Mouse (Mus musculus) v-Abl transformed pro-B cells (cell line): Measurements from ENCODE around the gene Morf4l2.
"Not testable (repeated sequence)": the region's sequence is repeated elsewhere in the genome, so short reads cannot be mapped to it uniquely, and the experiment has no call there.

Source experiments
- in situ Hi-C, 2 experiments: fragments of 400-800 bp; cut with MboI; formaldehyde crosslinking; loops; one replicate each; pipeline ENCODE4 v1.15.1; 2025; ENCODE audit not compliant: unreplicated experiment in 2 of 2

Morf4l2 gene

GRCm38 (mm10) chrX:136743459-136743858, at the start of gene Morf4l2:
Morf4l2 (minus strand) TSS chrX:136743690.
- in situ Hi-C loops = loop anchor here in 1 of 2 experiments (10.0 to 25.0 kb wide), 3 partner anchors 81 to 401 kb away; partner anchors contain the start of gene Plp1

GRCm38 (mm10) chrX:136789446-136789845, 46.0 kb upstream of the Morf4l2 start:
- in situ Hi-C loops = no loop called here

- in situ Hi-C loops = no loop called here
Measured at GRCm38 (mm10) chrX:136780041-136780440, 36.6 kb upstream of the Morf4l2 start, which contains the start of gene Glra4. Glra4 (minus strand) TSS chrX:136780141.

- in situ Hi-C loops = no loop called here
Measured at GRCm38 (mm10) chrX:136779262-136779661, 35.8 kb upstream of the Morf4l2 start.

GRCm38 (mm10) chrX:136778046-136778445, 34.6 kb upstream of the Morf4l2 start:
- in situ Hi-C loops = no loop called here

- in situ Hi-C loops = no loop called here
Measured at GRCm38 (mm10) chrX:136773035-136773434, 29.5 kb upstream of the Morf4l2 start.

- in situ Hi-C loops = no loop called here
Measured at GRCm38 (mm10) chrX:136761103-136762074, 17.9 kb upstream of the Morf4l2 start.

GRCm38 (mm10) chrX:136755464-136755863, 12.0 kb upstream of the Morf4l2 start:
- in situ Hi-C loops = no loop called here

- in situ Hi-C loops = loop anchor here (5.0 to 25.0 kb wide), 5 partner anchors 75 to 398 kb away; partner anchors contain the start of gene Plp1 (in 1 of the 2)
Measured at GRCm38 (mm10) chrX:136749329-136749728, 5.8 kb upstream of the Morf4l2 start.

- in situ Hi-C loops = loop anchor here (5.0 to 25.0 kb wide), 5 partner anchors 80 to 403 kb away; partner anchors contain the start of gene Plp1 (in 1 of the 2)
Measured at GRCm38 (mm10) chrX:136744663-136745062, 1.2 kb upstream of the Morf4l2 start.

GRCm38 (mm10) chrX:136742661-136743103, 808 bp downstream of the Morf4l2 start:
- in situ Hi-C loops = loop anchor here in 1 of 2 experiments (10.0 to 25.0 kb wide), 3 partner anchors 82 to 402 kb away; partner anchors contain the start of gene Plp1

GRCm38 (mm10) chrX:136742241-136742640, 1.2 kb downstream of the Morf4l2 start:
- in situ Hi-C loops = loop anchor here in 1 of 2 experiments (10.0 to 25.0 kb wide), 3 partner anchors 83 to 403 kb away; partner anchors contain the start of gene Plp1

GRCm38 (mm10) chrX:136741651-136742201, 1.8 kb downstream of the Morf4l2 start:
- in situ Hi-C loops = loop anchor here in 1 of 2 experiments (10.0 to 25.0 kb wide), 3 partner anchors 83 to 403 kb away; partner anchors contain the start of gene Plp1

- in situ Hi-C loops = loop anchor here in 1 of 2 experiments (10.0 to 25.0 kb wide), 3 partner anchors 84 to 404 kb away; partner anchors contain the start of gene Plp1
Measured at GRCm38 (mm10) chrX:136740791-136741650, 2.5 kb downstream of the Morf4l2 start.

- in situ Hi-C loops = loop anchor here in 1 of 2 experiments (10.0 to 25.0 kb wide), 3 partner anchors 85 to 405 kb away; partner anchors contain the start of gene Plp1
Measured at GRCm38 (mm10) chrX:136740087-136740790, 3.3 kb downstream of the Morf4l2 start.

GRCm38 (mm10) chrX:136732016-136732415, 11.5 kb downstream of the Morf4l2 start:
- in situ Hi-C loops = loop anchor here in 1 of 2 experiments (25.0 kb wide), 1 partner anchor 280 kb away; no protein-coding TSS in a partner anchor

GRCm38 (mm10) chrX:136714742-136715474, 28.6 kb downstream of the Morf4l2 start:
- in situ Hi-C loops = not testable (repeated sequence)

- in situ Hi-C loops = no loop called here
Measured at GRCm38 (mm10) chrX:136708782-136709181, 34.7 kb downstream of the Morf4l2 start.
